Mouse (Mus musculus): Measurements from ENCODE around the gene Tle6.

Gene Tle6

GRCm38 (mm10) chr10:81592631-81593030 lies 8.2 kb downstream of the Tle6 start:
- no peak for DNase-seq (ENCODE audit: low spot score in 2 of 2)

GRCm38 (mm10) chr10:81591846-81592245 lies 9.0 kb downstream of the Tle6 start:
- no peak for DNase-seq (ENCODE audit: low spot score in 2 of 2)

- no peak for DNase-seq (ENCODE audit: low spot score in 2 of 2)
Measured at GRCm38 (mm10) chr10:81588739-81589138, 12.1 kb downstream of the Tle6 start.

GRCm38 (mm10) chr10:81583347-81583746 lies 17.5 kb downstream of the Tle6 start:
- no peak for DNase-seq (ENCODE audit: low spot score in 2 of 2)

- DNase-seq (ENCODE audit: low spot score in 2 of 2), result no peak
Measured at GRCm38 (mm10) chr10:81580441-81581070, 20.3 kb downstream of the Tle6 start.

- no peak for DNase-seq (ENCODE audit: low spot score in 2 of 2)
Measured at GRCm38 (mm10) chr10:81579967-81580366, 20.9 kb downstream of the Tle6 start.

- DNase-seq (ENCODE audit: low spot score in 2 of 2), result no peak
Measured at GRCm38 (mm10) chr10:81575695-81576094, 25.2 kb downstream of the Tle6 start.

GRCm38 (mm10) chr10:81575208-81575631 lies 25.7 kb downstream of the Tle6 start:
- no peak for DNase-seq (ENCODE audit: low spot score in 2 of 2)

GRCm38 (mm10) chr10:81574081-81575056 lies 26.5 kb downstream of the Tle6 start, which contains the start of gene Tle2:
Tle2 (plus strand) TSS chr10:81574561.
- DNase-seq (ENCODE audit: low spot score in 2 of 2), result no peak

GRCm38 (mm10) chr10:81572975-81573374 lies 27.9 kb downstream of the Tle6 start:
- DNase-seq (ENCODE audit: low spot score in 2 of 2), result no peak

- DNase-seq (ENCODE audit: low spot score in 2 of 2), result no peak
Measured at GRCm38 (mm10) chr10:81572133-81572671, 28.7 kb downstream of the Tle6 start.

- DNase-seq (ENCODE audit: low spot score in 2 of 2), result peak; percentile 99
Measured at GRCm38 (mm10) chr10:81571501-81571876, 29.4 kb downstream of the Tle6 start.

- DNase-seq (ENCODE audit: low spot score in 2 of 2), result peak; percentile 89 to 93
Measured at GRCm38 (mm10) chr10:81570831-81571500, 29.9 kb downstream of the Tle6 start.

GRCm38 (mm10) chr10:81570238-81570800 lies 30.6 kb downstream of the Tle6 start:
- no peak for DNase-seq (ENCODE audit: low spot score in 2 of 2)

GRCm38 (mm10) chr10:81569507-81570237 lies 31.2 kb downstream of the Tle6 start:
- no peak for DNase-seq (ENCODE audit: low spot score in 2 of 2)

- no peak for DNase-seq (ENCODE audit: low spot score in 2 of 2)
Measured at GRCm38 (mm10) chr10:81568381-81569191, 32.3 kb downstream of the Tle6 start.

GRCm38 (mm10) chr10:81565257-81566228 lies 35.3 kb downstream of the Tle6 start:
- DNase-seq (ENCODE audit: low spot score in 2 of 2), result no peak

- DNase-seq (ENCODE audit: low spot score in 2 of 2), result no peak
Measured at GRCm38 (mm10) chr10:81564734-81565133, 36.1 kb downstream of the Tle6 start.

- DNase-seq (ENCODE audit: low spot score in 2 of 2), result no peak
Measured at GRCm38 (mm10) chr10:81564216-81564615, 36.7 kb downstream of the Tle6 start.

All from frontal cortex, postnatal 14 days (tissue).